Mouse (Mus musculus) G1E (cell line): ENCODE measurements around the gene Tas2r107.

Experiments
- CTCF ChIP-seq: IDR thresholded peaks from 2 replicates; pipeline ENCODE4 v1.5.1; 2012; ENCODE audit warnings: low read depth, low read length, inconsistent platforms, mixed read lengths
- GATA1 ChIP-seq: IDR thresholded peaks from 2 replicates; pipeline ENCODE4 v1.6.1; 2012; ENCODE audit warnings: borderline replicate concordance, low read length, inconsistent platforms, mixed read lengths

GRCm38 (mm10) chr6:131685644-131686043, 25.7 kb upstream of the Tas2r107 start, which contains the start of gene Tas2r104:
- TF ChIP-seq CTCF (no peak), GATA1 (no peak)
